Mouse (Mus musculus) hindbrain, embryonic 11.5 days (tissue): ENCODE data around the gene Bok. TPM values are rescaled to one million over a fixed set of nuclear protein-coding genes. Genes with fewer than 3 reads are reported as not detected.
"Not testable (repeated sequence)": the region's sequence is repeated elsewhere in the genome, so short reads cannot be mapped to it uniquely, and the experiment has no call there.

Experiments
- ATAC-seq: fragments of 200-750 bp; cut with Nextera tagmentation; 2 replicates; pipeline ENCODE4 v1.8.0; 2017; ENCODE audit warnings: mild to moderate bottlenecking, moderate TSS enrichment, moderate library complexity; ENCODE audit not compliant: low FRiP score
- DNase-seq: peaks from one replicate; pipeline ENCODE4 v3.0.0-alpha.2; 2015; ENCODE audit warnings: low spot score
- H3K27ac ChIP-seq: fragments of 300-500 bp; sonication (generic); 2 replicates; pipeline ENCODE4 v1.5.1; 2014; ENCODE audit warnings: mild to moderate bottlenecking, low read depth, low read length
- H3K27me3 ChIP-seq: fragments of 300-500 bp; sonication (generic); 2 replicates; pipeline ENCODE4 v1.6.1; 2014; ENCODE audit warnings: mild to moderate bottlenecking, low read length, moderate library complexity, mixed read lengths; ENCODE audit not compliant: control insufficient read depth, insufficient read depth
- H3K36me3 ChIP-seq: fragments of 300-500 bp; sonication (generic); 2 replicates; pipeline ENCODE4 v1.6.1; 2014; ENCODE audit warnings: mild to moderate bottlenecking, low read length, moderate library complexity, mixed read lengths; ENCODE audit not compliant: control insufficient read depth, insufficient read depth
- H3K4me1 ChIP-seq: fragments of 300-500 bp; sonication (generic); replicated peaks from 2 replicates; pipeline ENCODE4 v1.6.1; 2014; ENCODE audit warnings: low read length, mixed read lengths; ENCODE audit not compliant: control insufficient read depth, insufficient read depth
- H3K4me2 ChIP-seq: fragments of 300-500 bp; sonication (generic); replicated peaks from 2 replicates; pipeline ENCODE4 v1.6.1; 2014; ENCODE audit warnings: mild to moderate bottlenecking, low read depth, low read length
- H3K4me3 ChIP-seq: fragments of 300-500 bp; sonication (generic); 2 replicates; pipeline ENCODE4 v1.5.1; 2014; ENCODE audit warnings: low read depth, low read length
- H3K9ac ChIP-seq: fragments of 300-500 bp; sonication (generic); 2 replicates; pipeline ENCODE4 v1.6.1; 2014; ENCODE audit warnings: low read depth, low read length
- H3K9me3 ChIP-seq: fragments of 300-500 bp; sonication (generic); 2 replicates; pipeline ENCODE4 v1.6.1; 2016; ENCODE audit warnings: low read length; ENCODE audit not compliant: control insufficient read depth
- WGBS: fragments of 180-500 bp; shearing (Covaris S2); extraction: QIAGEN DNeasy Blood & Tissue Kit; methylation state at CpG from one replicate; pipeline ENCODE4 v1.1.7; 2014; 5-methylcytosine and 5-hydroxymethylcytosine counted together
- polyA plus RNA-seq: library from polyadenylated mRNA; unstranded; fragments of >200 nt; fragmentation: Nextera tagmentation; extraction: Ambion mirVana; gene quantifications from 2 replicates; pipeline ENCODE4 v1.2.1, GENCODE M21; 2014

Gene Bok
- polyA plus RNA-seq, 1 experiment from 2014 or later = 29.4 TPM

- H3K9ac ChIP-seq = no peak overlapping the region
- H3K4me3 ChIP-seq = no peak overlapping the region
- WGBS = 83% methylated on average over 5 of the region's 5 CpGs
- no peaks in the 10 kb centered on the region for H3K36me3 ChIP-seq
- H3K27ac ChIP-seq = no peak overlapping the region
- no peaks in the 10 kb centered on the region for H3K4me1 ChIP-seq
- H3K4me2 ChIP-seq = no peak overlapping the region
- no peak for ATAC-seq
- no peaks in the 10 kb centered on the region for H3K27me3 ChIP-seq
- no peak for DNase-seq
- H3K9me3 ChIP-seq = no peaks in the 10 kb centered on the region
Observed at GRCm38 (mm10) chr1:93657025-93657360, 28.5 kb upstream of the Bok start.

GRCm38 (mm10) chr1:93658559-93658958 lies 26.9 kb upstream of the Bok start, which contains the start of gene Stk25:
TSS of gene Stk25 (minus strand) at chr1:93658659.
- H3K4me3 ChIP-seq, H3K36me3 ChIP-seq, H3K9me3 ChIP-seq, ATAC-seq, H3K27me3 ChIP-seq, H3K4me1 ChIP-seq, H3K27ac ChIP-seq, H3K4me2 ChIP-seq, H3K9ac ChIP-seq, DNase-seq: not testable (repeated sequence)

- DNase-seq = peak; percentile 33
- 21% methylated on average over 13 of the region's 13 CpGs for WGBS
Observed at GRCm38 (mm10) chr1:93667760-93668400, 17.6 kb upstream of the Bok start.

DNA sequence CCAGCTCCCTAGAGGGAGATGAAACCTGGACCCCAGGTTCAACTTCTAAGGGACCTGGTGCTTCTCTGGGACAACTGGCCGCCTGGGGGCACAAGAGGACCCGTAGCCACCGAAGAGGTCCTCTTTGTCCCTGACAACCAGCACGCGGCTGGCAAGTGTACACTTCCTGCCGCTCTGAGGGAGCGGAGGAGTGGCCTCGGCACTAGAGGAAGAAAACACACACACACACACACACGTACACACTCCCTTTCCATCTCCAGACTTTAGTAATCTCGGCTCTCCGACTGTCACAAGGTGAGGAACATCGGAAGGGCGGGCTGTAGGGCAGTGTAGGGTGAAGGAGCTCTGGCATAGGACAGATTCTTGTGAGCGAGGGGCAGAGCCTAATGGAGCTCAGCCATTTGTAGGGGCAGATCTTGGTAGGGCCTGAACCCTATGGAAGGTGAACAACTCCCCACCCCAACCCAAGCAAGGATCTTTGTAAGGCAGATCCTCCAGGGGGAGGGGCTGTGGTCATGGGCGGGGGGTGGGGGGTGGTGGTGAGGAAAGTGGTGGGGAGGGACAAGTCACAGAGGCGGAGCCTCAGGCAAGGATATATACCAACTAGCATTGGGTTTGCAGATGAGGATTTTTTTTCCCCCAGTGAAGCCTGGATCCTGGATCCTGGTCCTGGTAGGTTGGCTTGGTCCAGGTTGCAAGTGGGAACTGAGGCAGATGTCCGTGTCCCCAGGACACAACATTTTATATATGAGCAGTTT lies 16.5 kb upstream of the Bok start:
- H3K4me2 ChIP-seq = peak overlapping the region; percentile 47
- ATAC-seq (peak; percentile 88), DNase-seq (peak; percentile 81)
- H3K4me3 ChIP-seq = peak overlapping the region; percentile 34
- H3K36me3 ChIP-seq = no peaks in the 10 kb centered on the region
- no peaks in the 10 kb centered on the region for H3K9me3 ChIP-seq
- 10% methylated on average over 17 of the region's 17 CpGs for WGBS
- peak overlapping the region; percentile 30; the same call in 1 of the 2 replicates for H3K27ac ChIP-seq
- H3K4me1 ChIP-seq = no peaks in the 10 kb centered on the region
- no peaks in the 10 kb centered on the region for H3K27me3 ChIP-seq
- peak overlapping the region; percentile 65 for H3K9ac ChIP-seq

More at GRCm38 (mm10) chr1:93667760-93668400, 17.6 kb upstream of the Bok start:
- H3K4me2 ChIP-seq = no peak overlapping the region
- no peaks in the 10 kb centered on the region for H3K36me3 ChIP-seq
- no peak overlapping the region for H3K27ac ChIP-seq
- H3K27me3 ChIP-seq = no peaks in the 10 kb centered on the region
- no peaks in the 10 kb centered on the region for H3K4me1 ChIP-seq
- ATAC-seq = peak; percentile 36; the same call in 1 of the 2 replicates
- no peaks in the 10 kb centered on the region for H3K9me3 ChIP-seq
- H3K4me3 ChIP-seq = no peak overlapping the region
- H3K9ac ChIP-seq = no peak overlapping the region

DNA sequence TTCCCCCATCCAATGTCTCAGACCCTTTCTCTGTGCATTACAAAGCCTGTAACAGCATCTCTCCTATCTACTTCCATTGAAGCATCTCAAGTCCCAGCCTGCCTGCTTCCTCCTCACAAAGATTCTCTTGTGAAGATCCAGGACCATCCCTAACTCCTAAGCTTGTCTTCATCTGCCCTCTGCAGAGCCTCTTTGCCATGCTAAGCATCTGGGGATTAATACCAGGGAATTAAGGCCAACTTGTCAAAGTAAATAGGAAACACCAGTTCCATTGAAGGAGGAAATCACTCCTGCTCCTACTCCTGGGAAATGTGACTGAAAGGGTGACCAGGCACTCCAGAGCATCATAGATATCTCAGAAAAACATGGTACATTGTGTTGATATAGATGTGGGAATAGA lies 15.5 kb upstream of the Bok start:
- ATAC-seq (no peak), DNase-seq (no peak)
- no peaks in the 10 kb centered on the region for H3K36me3 ChIP-seq
- H3K4me3 ChIP-seq = no peak overlapping the region
- no peak overlapping the region for H3K9ac ChIP-seq
- no peaks in the 10 kb centered on the region for H3K4me1 ChIP-seq
- H3K27ac ChIP-seq = no peak overlapping the region
- no peaks in the 10 kb centered on the region for H3K9me3 ChIP-seq
- no peak overlapping the region for H3K4me2 ChIP-seq
- H3K27me3 ChIP-seq = no peaks in the 10 kb centered on the region

- DNase-seq = no peak
- H3K4me2 ChIP-seq = no peak overlapping the region
- H3K9me3 ChIP-seq = no peaks in the 10 kb centered on the region
- H3K4me1 ChIP-seq = no peaks in the 10 kb centered on the region
- 89% methylated on average over 5 of the region's 5 CpGs for WGBS
- H3K9ac ChIP-seq = no peak overlapping the region
- H3K4me3 ChIP-seq = no peak overlapping the region
- H3K36me3 ChIP-seq = no peaks in the 10 kb centered on the region
- no peaks in the 10 kb centered on the region for H3K27me3 ChIP-seq
- H3K27ac ChIP-seq = no peak overlapping the region
- ATAC-seq = no peak
Observed at GRCm38 (mm10) chr1:93672682-93673081, 12.8 kb upstream of the Bok start.

GRCm38 (mm10) chr1:93678386-93678785 lies 7.1 kb upstream of the Bok start:
- no peaks in the 10 kb centered on the region for H3K27me3 ChIP-seq
- H3K4me2 ChIP-seq = no peak overlapping the region
- no peaks in the 10 kb centered on the region for H3K36me3 ChIP-seq
- 74% methylated on average over 2 of the region's 2 CpGs for WGBS
- no peak overlapping the region for H3K4me3 ChIP-seq
- H3K9ac ChIP-seq = no peak overlapping the region
- no peaks in the 10 kb centered on the region for H3K9me3 ChIP-seq
- no peaks in the 10 kb centered on the region for H3K4me1 ChIP-seq
- no peak for DNase-seq
- ATAC-seq = no peak
- no peak overlapping the region for H3K27ac ChIP-seq

GRCm38 (mm10) chr1:93679889-93680568 lies 5.4 kb upstream of the Bok start:
- H3K4me2 ChIP-seq = no peak overlapping the region
- no peaks in the 10 kb centered on the region for H3K9me3 ChIP-seq
- peak; percentile 19; the same call in 1 of the 2 replicates for ATAC-seq
- no peaks in the 10 kb centered on the region for H3K4me1 ChIP-seq
- no peak for DNase-seq
- WGBS = 74% methylated on average over 7 of the region's 7 CpGs
- no peak overlapping the region for H3K4me3 ChIP-seq
- no peaks in the 10 kb centered on the region for H3K36me3 ChIP-seq
- H3K27ac ChIP-seq = no peak overlapping the region
- H3K27me3 ChIP-seq = no peaks in the 10 kb centered on the region; the same call in 1 of the 2 replicates
- H3K9ac ChIP-seq = no peak overlapping the region
